Mouse (Mus musculus): ENCODE measurements around the gene Foxn1.

- no peak for TF ChIP-seq HCFC1 (IDR thresholded peaks at IDR 0.05; ENCODE audit: borderline replicate concordance, insufficient read depth, low read length)
- TF ChIP-seq CHD2 (IDR thresholded peaks at IDR 0.05; ENCODE audit: low read depth, low read length): no peak
Observed at GRCm38 (mm10) chr11:78322860-78323259, 63.5 kb downstream of the Foxn1 start, which contains the start of gene Aldoc.

Measured in ES-E14 (cell line).